Mouse (Mus musculus): Measurements from ENCODE around the gene Tbx4.

The Tbx4 gene

GRCm38 (mm10) chr11:85900291-85900690 is 14.1 kb downstream of the Tbx4 start:
- no peak for DNase-seq (ENCODE audit: low read depth, low spot score)

GRCm38 (mm10) chr11:85909514-85909913 is 23.3 kb downstream of the Tbx4 start:
- DNase-seq (ENCODE audit: low read depth, low spot score): no peak

- DNase-seq (ENCODE audit: low read depth, low spot score): no peak
Observed at GRCm38 (mm10) chr11:85910133-85910532, 23.9 kb downstream of the Tbx4 start.

- no peak for DNase-seq (ENCODE audit: low read depth, low spot score)
Observed at GRCm38 (mm10) chr11:85913506-85913905, 27.3 kb downstream of the Tbx4 start.

- DNase-seq (ENCODE audit: low read depth, low spot score): no peak
Observed at GRCm38 (mm10) chr11:85917091-85917992, 31.1 kb downstream of the Tbx4 start.

GRCm38 (mm10) chr11:85917993-85918325 is 31.7 kb downstream of the Tbx4 start:
- no peak for DNase-seq (ENCODE audit: low read depth, low spot score)

- DNase-seq (ENCODE audit: low read depth, low spot score): no peak
Observed at GRCm38 (mm10) chr11:85918388-85918940, 32.2 kb downstream of the Tbx4 start.

- DNase-seq (ENCODE audit: low read depth, low spot score): no peak
Observed at GRCm38 (mm10) chr11:85925294-85925743, 39.1 kb downstream of the Tbx4 start.

GRCm38 (mm10) chr11:85926287-85926764 is 40.1 kb downstream of the Tbx4 start:
- no peak for DNase-seq (ENCODE audit: low read depth, low spot score)

- no peak for DNase-seq (ENCODE audit: low read depth, low spot score)
Observed at GRCm38 (mm10) chr11:85928106-85928505, 41.9 kb downstream of the Tbx4 start.

GRCm38 (mm10) chr11:85929651-85930050 is 43.4 kb downstream of the Tbx4 start:
- no peak for DNase-seq (ENCODE audit: low read depth, low spot score)

- no peak for DNase-seq (ENCODE audit: low read depth, low spot score)
Observed at GRCm38 (mm10) chr11:85941785-85942570, 55.8 kb downstream of the Tbx4 start.

- no peak for DNase-seq (ENCODE audit: low read depth, low spot score)
Observed at GRCm38 (mm10) chr11:85948765-85949164, 62.5 kb downstream of the Tbx4 start.

GRCm38 (mm10) chr11:85949749-85950148 is 63.5 kb downstream of the Tbx4 start:
- no peak for DNase-seq (ENCODE audit: low read depth, low spot score)

- DNase-seq (ENCODE audit: low read depth, low spot score): no peak
Observed at GRCm38 (mm10) chr11:85952538-85952937, 66.3 kb downstream of the Tbx4 start.

GRCm38 (mm10) chr11:85955611-85956010 is 69.4 kb downstream of the Tbx4 start:
- no peak for DNase-seq (ENCODE audit: low read depth, low spot score)

GRCm38 (mm10) chr11:85956422-85956821 is 70.2 kb downstream of the Tbx4 start:
- DNase-seq (ENCODE audit: low read depth, low spot score): no peak

- DNase-seq (ENCODE audit: low read depth, low spot score): no peak
Observed at GRCm38 (mm10) chr11:85956950-85957778, 70.9 kb downstream of the Tbx4 start.

GRCm38 (mm10) chr11:85959837-85960236 is 73.6 kb downstream of the Tbx4 start:
- no peak for DNase-seq (ENCODE audit: low read depth, low spot score)

GRCm38 (mm10) chr11:85960273-85960672 is 74.1 kb downstream of the Tbx4 start:
- no peak for DNase-seq (ENCODE audit: low read depth, low spot score)

- DNase-seq (ENCODE audit: low read depth, low spot score): no peak
Observed at GRCm38 (mm10) chr11:85961498-85961897, 75.3 kb downstream of the Tbx4 start.
